Mouse (Mus musculus) megakaryocyte progenitor cell, adult 5-6 weeks (primary cell): ENCODE data around the gene Tspan17. TPM values are rescaled to one million over a fixed set of nuclear protein-coding genes. Genes with fewer than 3 reads are reported as not detected.

ENCODE experiments used
- ATAC-seq: replicated peaks from 2 replicates; pipeline ENCODE4 v1.8.0; 2016; ENCODE audit warnings: mild to moderate bottlenecking, moderate TSS enrichment, inconsistent platforms; ENCODE audit not compliant: poor library complexity
- total RNA-seq, 2 experiments: library from RNA; stranded (forward) in 1 of 2; stranded (reverse) in 1 of 2; fragments of 157-497, 149-512 nt in 1 of 2; fragments of 200-1000 nt in 1 of 2; gene quantifications; 2 replicates each; pipeline versions ENCODE4 v1.2.3 to v1.2.4; 2015 to 2017

The Tspan17 gene
- total RNA-seq, 2 experiments from 2014 or later, result 0.30 to 3.0 TPM

GRCm38 (mm10) chr13:54800206-54800605 lies 11.0 kb downstream of the Tspan17 start:
- no peak for ATAC-seq

GRCm38 (mm10) chr13:54803010-54803409 lies 13.8 kb downstream of the Tspan17 start:
- no peak for ATAC-seq

- no peak for ATAC-seq
Measured at GRCm38 (mm10) chr13:54805134-54805838, 16.1 kb downstream of the Tspan17 start.

- ATAC-seq, result no peak
Measured at GRCm38 (mm10) chr13:54806434-54806976, 17.3 kb downstream of the Tspan17 start.

GRCm38 (mm10) chr13:54808067-54808466 lies 18.9 kb downstream of the Tspan17 start:
- no peak for ATAC-seq

- ATAC-seq, result no peak
Measured at GRCm38 (mm10) chr13:54811476-54811875, 22.3 kb downstream of the Tspan17 start.

GRCm38 (mm10) chr13:54813381-54813780 lies 24.2 kb downstream of the Tspan17 start:
- ATAC-seq, result no peak

GRCm38 (mm10) chr13:54818399-54819254 lies 29.4 kb downstream of the Tspan17 start:
- no peak for ATAC-seq

GRCm38 (mm10) chr13:54821106-54821505 lies 31.9 kb downstream of the Tspan17 start:
- no peak for ATAC-seq

GRCm38 (mm10) chr13:54821931-54822330 lies 32.8 kb downstream of the Tspan17 start:
- ATAC-seq, result no peak

GRCm38 (mm10) chr13:54824111-54824931 lies 35.1 kb downstream of the Tspan17 start:
- ATAC-seq, result no peak

- no peak for ATAC-seq
Measured at GRCm38 (mm10) chr13:54827992-54828391, 38.8 kb downstream of the Tspan17 start.

- ATAC-seq, result no peak
Measured at GRCm38 (mm10) chr13:54828508-54828907, 39.3 kb downstream of the Tspan17 start.

GRCm38 (mm10) chr13:54829450-54829849 lies 40.3 kb downstream of the Tspan17 start:
- no peak for ATAC-seq

GRCm38 (mm10) chr13:54836351-54837030 lies 47.3 kb downstream of the Tspan17 start:
- no peak for ATAC-seq

GRCm38 (mm10) chr13:54837061-54837460 lies 47.9 kb downstream of the Tspan17 start:
- ATAC-seq, result no peak

- ATAC-seq, result no peak
Measured at GRCm38 (mm10) chr13:54837471-54837889, 48.3 kb downstream of the Tspan17 start.

GRCm38 (mm10) chr13:54838540-54838939 lies 49.4 kb downstream of the Tspan17 start:
- no peak for ATAC-seq

- no peak for ATAC-seq
Measured at GRCm38 (mm10) chr13:54839211-54839610, 50.0 kb downstream of the Tspan17 start.

- ATAC-seq, result no peak
Measured at GRCm38 (mm10) chr13:54844579-54844978, 55.4 kb downstream of the Tspan17 start.
